Mouse (Mus musculus): Measurements from ENCODE around the gene Hist1h3e. TPM values are rescaled to one million over a fixed set of nuclear protein-coding genes. Genes with fewer than 3 reads are reported as not detected.
"Not testable (repeated sequence)": the region's sequence is repeated elsewhere in the genome, so short reads cannot be mapped to it uniquely, and the experiment has no call there.

Hist1h3e gene
- total RNA-seq, 2 experiments from 2014 or later: 77.0 to 85.3 TPM

DNA sequence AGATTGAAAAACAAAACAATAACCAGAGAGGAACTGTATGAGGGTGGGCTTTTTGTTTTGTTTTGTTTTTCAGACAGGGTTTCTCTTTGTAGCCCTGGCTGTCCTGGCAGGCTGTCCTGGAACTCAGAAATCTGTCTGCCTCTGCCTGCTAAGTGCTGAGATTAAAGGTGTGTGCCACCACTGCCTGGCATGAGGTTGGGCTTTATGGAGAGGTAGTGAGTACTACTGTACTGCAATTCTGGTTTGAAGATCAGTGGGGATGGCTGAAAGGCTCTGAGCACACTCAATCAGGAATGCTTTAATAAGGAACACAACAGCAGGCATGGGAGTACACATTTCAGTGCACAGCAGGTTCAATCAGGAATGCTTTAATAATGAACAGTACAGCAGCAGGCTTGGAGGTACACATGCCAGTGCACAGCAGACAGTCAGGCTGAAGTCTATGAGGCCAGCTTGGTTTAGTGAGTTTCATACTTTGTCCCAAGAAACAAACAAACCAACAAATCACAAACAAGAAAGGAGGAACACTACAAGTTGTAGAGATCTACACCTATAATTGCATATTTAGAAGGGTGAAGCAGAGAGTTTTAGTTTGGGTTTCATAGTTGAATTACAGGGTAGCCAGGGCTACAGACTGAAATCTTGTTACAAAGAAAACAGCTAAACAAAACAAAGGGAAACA, 21.4 kb upstream of the Hist1h3e start:
- DNase-seq (ENCODE audit: low spot score in 2 of 2): no peak

DNA sequence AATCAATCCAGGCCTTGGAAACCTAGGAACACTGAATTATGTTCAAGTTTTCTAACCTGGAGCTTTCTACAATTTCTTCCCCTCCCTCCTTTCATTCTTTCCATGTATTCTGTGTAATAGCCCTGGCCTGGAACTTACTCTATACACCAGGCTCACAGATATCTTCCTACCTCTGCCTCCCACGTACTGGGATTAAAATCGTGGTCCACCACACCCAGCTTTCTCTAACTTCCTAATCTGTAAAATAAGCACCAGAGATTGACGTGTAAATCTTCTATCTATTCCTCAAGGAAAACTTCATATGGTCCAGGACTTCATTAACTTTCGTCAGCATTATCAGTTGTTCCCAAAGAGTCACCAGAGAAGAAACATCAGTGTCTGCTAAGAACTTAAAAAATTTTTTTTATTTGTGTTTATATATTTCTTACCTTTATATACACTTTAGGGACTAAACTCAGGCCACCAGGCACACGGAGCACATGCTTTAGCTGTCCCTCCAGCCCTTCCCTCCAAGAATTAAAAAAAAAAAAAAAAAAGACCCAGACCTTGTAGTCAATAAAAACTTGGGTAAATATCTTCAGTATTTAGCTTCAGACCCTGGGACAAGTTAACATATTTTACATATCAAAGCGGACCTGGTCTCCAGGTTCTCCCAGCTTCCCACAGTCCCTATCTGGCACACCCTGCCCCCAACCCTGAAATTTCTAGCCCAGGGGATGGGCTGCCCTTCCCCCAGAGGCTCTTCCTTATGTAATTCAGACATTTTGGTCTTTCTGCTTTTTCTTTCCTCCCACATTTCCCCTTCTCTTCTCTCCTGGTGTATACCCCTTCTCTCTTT, 20.3 kb upstream of the Hist1h3e start:
- no peak for DNase-seq (ENCODE audit: low spot score in 2 of 2)

DNA sequence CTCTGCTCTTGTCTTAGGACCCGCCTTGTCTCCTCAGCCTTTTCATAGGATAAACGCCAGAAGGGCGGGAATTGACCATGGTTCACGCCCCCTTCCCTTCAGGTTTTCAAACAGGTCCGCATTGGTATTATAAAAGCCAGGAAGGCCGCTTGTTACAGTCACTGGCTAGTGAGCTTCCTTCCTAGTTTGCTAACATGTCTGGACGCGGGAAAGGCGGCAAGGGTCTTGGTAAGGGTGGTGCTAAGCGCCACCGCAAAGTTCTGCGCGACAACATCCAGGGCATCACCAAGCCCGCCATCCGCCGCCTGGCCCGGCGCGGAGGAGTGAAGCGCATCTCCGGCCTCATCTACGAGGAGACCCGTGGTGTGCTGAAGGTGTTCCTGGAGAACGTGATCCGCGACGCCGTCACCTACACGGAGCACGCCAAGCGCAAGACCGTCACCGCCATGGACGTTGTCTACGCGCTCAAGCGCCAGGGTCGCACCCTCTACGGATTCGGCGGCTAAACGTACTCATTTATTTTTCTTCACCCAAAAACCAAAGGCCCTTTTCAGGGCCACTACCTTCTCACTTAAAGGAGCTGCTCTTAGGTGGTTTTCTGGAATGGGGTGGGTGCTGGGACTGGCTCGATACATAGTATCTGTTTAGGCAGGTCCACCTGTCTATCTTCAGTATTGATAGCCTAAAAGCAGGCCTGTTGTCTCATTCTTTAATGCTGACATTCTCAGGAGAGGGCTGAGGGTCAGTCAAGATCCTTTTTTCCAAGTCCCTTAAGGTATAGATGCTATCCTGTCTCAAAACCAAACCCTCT, 19.4 kb upstream of the Hist1h3e start, which contains the start of gene Hist1h4d:
TSS of gene Hist1h4d (plus strand) at position 191 of the 811 bp plus-strand sequence.
- DNase-seq (ENCODE audit: low spot score in 2 of 2): peak; percentile 97 to 98

DNA sequence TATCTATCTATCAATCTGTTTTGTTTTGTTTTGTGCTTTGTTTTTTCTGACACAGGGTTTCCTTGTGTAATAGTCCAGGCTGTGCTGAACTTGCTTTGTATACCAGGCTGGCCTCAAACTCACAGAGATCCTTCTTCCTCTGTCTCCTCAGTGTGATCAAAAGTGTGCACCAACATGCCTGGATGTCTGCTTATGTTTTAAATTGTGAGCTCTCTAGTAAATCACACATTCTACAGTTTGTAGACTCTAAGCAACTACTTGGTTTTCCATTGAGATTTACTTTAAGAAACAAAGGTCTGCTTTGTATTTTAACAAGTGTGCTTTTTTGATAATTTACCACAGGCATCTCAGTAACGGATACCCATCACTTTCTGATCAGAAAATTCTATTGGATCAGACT, 15.7 kb upstream of the Hist1h3e start:
- DNase-seq (ENCODE audit: low spot score in 2 of 2): no peak

DNA sequence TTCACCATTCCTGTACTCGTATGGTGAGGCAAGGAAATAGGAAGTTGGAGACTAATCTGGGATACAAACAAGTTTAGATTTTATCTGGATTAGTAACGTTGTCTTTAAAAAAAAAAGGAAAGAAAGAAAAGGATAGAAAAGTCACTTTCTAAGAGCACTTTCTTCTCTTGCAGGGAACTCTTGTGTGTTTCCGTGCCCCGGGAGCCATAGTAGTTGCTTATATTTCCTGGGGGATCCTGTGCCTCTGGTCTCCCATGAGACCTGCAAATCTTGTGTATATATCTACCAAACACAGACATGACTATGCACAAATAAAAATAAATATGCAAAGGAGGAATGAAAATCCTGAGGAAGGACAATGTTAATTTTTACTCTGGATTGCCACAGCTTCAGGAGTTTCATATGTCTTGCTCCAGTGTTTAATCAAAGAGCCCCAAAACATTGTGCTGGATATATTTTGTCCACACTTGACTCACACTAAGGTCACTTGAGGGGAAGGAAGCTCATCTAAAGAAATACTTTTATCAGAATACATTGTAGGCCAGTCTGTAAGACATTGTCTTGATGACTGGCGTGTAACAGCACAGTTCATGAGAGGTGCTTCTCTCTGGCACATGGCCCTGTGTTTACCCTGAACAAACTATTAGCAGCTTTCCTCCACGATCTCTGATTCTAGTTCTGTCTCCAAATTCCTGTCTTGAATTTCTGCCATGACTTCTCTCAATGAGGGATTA, 14.9 kb upstream of the Hist1h3e start:
- DNase-seq (ENCODE audit: low spot score in 2 of 2): no peak

DNA sequence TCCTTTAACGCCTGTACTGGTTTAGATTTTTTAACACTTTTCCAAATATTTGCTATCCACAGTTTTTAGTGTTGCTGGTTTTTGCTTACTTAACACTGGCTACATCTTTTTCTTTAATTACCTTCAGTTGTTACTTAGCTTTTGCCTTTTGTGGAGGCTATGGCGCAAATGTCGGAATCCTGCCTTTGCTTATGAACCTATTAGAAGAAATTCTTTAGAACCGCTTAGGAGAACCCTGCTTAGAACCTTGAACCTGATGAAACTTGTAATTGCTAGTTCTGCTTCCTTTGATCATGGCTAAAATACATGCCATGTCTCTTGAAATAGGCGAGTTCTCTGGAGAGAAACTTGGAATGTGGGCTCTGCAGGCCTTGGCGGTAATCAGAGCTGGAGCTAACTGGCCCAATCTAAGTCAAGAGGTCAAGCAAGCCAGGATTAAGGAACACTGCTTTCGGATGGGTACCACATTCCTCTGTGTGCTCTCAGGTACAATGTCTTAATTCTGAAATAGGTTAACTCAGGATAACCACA, 14.2 kb upstream of the Hist1h3e start:
- DNase-seq (ENCODE audit: low spot score in 2 of 2): no peak

DNA sequence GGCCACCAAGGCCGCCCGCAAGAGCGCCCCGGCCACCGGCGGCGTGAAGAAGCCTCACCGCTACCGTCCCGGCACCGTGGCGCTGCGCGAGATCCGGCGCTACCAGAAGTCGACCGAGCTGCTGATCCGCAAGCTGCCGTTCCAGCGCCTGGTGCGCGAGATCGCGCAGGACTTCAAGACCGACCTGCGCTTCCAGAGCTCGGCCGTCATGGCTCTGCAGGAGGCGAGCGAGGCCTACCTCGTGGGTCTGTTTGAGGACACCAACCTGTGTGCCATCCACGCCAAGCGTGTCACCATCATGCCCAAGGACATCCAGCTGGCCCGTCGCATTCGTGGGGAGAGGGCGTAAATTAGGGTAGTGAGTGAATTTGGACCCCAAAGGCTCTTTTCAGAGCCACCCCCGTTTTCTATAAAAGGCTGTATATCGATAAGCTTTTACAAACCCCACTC, 13.7 kb upstream of the Hist1h3e start:
- not testable (repeated sequence) for DNase-seq (ENCODE audit: low spot score in 2 of 2)

DNA sequence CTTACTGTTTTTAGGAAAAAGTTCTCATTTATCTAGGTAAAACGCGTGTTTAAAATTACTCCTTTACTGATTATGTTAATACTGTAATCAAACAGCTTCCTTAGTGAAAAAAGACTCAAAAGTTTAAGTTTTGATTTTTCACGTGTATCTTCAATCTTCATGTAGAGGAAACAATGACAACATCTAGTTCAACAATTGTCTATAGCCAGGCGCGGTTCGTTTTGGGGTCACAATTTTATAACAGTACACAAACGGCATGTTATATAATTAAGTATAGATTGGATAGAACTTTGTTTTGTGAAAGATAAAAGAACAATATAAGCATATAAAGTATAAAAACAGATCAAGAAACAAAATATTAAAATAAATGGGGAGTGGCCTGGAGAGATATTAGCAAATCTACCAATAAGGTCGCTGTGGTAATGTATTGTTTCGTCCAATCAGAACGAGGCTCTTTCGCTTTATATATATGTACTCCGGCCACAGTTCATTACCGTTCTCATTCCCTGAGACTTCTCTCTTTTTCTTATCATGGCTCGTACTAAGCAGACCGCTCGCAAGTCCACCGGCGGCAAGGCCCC, 13.2 kb upstream of the Hist1h3e start, which contains the start of gene Hist1h3d:
TSS of gene Hist1h3d (plus strand) at position 493 of the 581 bp plus-strand sequence.
- DNase-seq (ENCODE audit: low spot score in 2 of 2): peak; percentile 36 to 55

DNA sequence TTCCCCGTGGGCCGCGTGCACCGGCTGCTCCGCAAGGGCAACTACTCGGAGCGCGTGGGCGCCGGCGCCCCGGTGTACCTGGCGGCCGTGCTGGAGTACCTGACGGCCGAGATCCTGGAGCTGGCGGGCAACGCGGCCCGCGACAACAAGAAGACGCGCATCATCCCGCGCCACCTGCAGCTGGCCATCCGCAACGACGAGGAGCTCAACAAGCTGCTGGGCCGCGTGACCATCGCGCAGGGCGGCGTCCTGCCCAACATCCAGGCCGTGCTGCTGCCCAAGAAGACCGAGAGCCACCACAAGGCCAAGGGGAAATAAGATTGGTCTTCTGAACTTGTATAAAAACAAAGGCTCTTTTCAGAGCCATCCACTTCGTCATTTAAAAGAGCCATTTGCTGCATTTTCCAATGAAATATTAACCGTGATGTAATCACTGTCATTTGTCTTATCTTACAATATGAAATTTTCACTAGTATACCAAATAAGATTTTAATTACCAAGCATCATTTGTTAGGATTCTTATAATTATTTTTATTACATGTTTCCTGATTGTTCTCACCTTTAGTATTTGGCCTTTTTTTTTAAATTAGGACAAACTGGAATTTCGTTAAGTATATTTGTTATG, 12.5 kb upstream of the Hist1h3e start:
- DNase-seq (ENCODE audit: low spot score in 2 of 2): not testable (repeated sequence)

DNA sequence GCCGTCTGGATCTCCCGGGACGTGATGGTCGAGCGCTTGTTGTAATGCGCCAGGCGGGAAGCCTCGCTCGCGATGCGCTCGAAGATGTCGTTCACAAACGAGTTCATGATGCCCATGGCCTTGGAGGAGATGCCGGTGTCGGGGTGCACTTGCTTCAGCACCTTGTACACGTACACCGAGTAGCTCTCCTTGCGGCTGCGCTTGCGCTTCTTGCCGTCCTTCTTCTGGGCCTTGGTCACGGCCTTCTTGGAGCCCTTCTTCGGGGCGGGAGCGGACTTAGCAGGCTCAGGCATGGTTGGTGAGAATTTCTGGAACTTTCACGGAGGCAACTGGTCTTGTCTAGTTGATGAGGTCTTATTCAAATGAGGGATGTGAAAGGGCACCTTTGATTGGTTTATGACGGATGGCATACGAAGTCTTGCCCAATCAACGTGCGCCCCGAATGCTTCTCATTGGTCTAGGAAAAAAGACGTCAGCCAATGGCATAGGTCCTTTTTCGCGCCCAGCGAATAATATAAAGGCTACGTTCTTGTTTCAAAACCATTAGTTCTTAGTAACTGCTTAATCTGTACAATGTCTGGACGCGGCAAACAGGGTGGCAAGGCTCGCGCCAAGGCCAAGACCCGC, 11.8 kb upstream of the Hist1h3e start, which contains the start of the genes Hist1h2bf and Hist1h2ad:
TSS of gene Hist1h2bf (minus strand) at position 299 of the 627 bp plus-strand sequence.
TSS of gene Hist1h2ad (plus strand) at position 484 of the 627 bp plus-strand sequence.
- DNase-seq (ENCODE audit: low spot score in 2 of 2): peak; percentile 81 to 86

DNA sequence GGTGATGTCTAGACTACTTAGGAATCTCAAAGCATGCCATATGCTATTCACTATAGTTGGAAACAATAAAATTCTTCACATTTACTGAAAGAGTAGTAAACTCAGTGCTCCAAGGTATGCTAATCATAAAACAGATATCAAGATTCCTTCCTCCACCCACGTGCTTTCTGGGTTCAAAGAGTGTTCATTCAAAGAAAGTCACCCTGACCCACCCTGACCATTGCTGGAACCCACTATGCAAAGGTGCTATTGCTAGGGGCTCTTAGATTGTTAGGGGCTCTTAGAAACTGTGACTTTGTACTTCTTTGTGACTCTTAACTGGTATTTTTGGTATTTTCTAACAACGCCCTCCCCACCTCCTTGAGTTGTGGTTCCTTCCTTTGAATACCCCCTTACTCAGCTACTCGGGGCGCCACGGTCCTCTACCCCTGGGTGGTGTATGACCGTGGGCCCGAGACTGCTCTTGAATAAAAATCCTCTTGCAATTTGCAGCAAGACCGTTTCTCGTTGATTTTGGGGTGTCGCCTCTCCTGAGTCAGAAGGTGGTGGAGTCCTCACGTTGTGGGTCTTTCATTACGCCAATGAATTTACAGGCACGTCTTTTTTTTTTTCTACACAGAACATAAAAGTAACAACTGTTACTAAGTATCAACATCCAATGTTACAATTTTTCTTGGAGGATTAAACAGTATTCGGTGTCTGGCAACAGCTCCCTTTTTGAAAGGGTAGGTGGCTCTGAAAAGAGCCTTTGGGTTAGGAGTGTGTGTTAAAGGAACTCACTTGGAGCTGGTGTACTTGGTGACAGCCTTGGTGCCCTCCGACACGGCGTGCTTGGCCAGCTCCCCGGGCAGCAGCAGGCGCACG, 11.1 kb upstream of the Hist1h3e start:
- not testable (repeated sequence) for DNase-seq (ENCODE audit: low spot score in 2 of 2)

DNA sequence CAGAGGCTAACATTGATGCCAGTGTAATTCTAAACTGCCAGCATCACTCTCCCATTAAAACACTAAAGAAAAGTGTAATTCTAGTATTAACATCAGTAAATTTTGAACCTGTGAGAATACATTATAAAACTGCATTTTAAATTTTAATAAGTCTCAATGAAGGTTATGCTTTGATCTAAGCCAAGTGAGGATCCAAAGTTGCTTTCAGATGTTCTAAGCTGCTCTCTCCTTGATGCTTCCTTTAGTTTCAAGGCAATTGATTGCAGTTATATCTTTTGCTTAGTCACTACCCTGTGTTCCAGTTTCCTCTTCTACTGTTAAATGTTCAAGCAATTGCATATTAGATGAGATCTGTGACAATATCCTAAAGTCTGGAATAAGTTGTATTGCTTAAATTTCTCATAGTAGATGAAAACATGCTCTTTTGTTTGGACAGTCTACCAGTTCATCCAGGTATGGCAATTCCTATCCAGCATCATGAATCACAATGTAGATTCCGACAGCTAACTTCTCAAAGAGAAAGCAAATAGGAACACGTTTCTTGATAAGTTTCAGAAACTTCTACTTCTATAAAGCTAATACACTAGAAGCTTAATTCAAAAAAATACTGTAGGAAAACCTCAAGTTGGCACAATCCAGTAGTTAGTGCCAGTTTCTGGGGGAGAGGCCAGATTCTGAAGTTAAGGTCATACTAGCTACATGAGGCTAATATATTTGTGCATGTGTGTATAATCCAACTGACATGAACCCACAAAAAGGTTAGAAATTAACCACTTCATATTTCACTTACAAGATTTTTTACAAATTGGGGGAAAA, 10.3 kb upstream of the Hist1h3e start:
- no peak for DNase-seq (ENCODE audit: low spot score in 2 of 2)

DNA sequence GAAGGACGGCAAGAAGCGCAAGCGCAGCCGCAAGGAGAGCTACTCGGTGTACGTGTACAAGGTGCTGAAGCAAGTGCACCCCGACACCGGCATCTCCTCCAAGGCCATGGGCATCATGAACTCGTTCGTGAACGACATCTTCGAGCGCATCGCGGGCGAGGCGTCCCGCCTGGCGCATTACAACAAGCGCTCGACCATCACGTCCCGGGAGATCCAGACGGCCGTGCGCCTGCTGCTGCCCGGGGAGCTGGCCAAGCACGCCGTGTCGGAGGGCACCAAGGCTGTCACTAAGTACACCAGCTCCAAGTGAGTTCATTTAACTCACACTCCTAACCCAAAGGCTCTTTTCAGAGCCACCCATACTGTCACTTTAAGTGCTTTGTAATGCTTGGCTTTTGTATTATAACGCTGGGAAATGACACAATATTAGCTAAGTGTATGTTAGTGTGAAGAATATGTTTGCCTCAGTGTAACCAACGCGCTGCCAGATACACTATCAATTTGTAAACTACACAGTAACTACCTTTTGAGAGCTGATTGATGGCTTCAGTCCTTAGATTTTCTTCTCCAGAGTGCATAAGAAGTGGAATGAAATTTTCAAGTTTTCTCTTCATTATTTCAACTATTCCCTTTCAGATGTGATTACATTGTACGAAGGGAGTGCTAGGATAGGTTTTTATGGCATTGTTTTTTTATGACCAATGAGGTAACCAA, 9.5 kb upstream of the Hist1h3e start:
- not testable (repeated sequence) for DNase-seq (ENCODE audit: low spot score in 2 of 2)

DNA sequence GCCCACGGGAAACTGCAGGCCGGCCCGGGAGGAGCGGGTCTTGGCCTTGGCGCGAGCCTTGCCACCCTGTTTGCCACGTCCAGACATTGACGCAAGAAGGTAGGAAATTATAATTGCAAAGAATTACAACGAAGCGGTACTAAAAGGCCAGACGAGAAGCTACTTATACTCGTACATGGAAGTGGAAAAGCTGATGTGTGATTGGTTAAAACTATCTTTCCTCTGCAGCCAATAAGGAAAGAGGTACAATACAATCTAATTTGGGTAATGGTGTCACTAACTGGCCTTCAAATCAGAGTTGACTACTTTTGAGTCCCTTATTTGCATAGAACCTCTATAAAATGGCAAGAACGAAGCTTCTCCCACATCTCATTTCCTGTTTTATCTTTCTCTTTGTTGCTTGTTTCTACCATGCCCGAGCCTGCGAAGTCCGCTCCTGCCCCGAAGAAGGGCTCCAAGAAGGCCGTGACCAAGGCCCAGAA, 8.9 kb upstream of the Hist1h3e start, which contains the start of the genes Hist1h2ae and Hist1h2bg:
TSS of gene Hist1h2ae (minus strand) at position 199 of the 482 bp plus-strand sequence.
TSS of gene Hist1h2bg (plus strand) at position 375 of the 482 bp plus-strand sequence.
- peak; percentile 61 to 72 for DNase-seq (ENCODE audit: low spot score in 2 of 2)

DNA sequence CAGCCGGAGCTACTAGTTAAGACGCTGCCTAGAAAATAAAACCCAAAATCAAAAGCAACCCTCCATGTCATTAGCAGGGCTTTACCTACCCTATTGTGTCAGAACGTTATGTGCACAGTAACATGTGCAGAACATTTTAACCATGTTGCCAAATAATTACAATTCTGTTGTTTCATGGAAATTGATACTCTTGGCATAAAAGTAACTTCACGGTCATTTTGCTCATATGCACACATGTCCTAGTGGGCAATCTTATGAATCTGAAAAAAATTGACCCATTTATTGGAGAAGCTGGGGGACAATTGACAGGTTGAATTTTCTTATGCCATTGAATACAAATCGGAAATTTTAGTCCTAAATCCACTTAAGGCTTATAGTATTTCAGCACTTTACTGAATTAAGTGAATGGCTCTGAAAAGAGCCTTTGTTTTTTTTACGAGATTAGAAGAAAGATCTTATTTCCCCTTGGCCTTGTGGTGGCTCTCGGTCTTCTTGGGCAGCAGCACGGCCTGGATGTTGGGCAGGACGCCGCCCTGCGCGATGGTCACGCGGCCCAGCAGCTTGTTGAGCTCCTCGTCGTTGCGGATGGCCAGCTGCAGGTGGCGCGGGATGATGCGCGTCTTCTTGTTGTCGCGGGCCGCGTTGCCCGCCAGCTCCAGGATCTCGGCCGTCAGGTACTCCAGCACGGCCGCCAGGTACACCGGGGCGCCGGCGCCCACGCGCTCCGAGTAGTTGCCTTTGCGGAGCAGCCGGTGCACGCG, 8.3 kb upstream of the Hist1h3e start:
- not testable (repeated sequence) for DNase-seq (ENCODE audit: low spot score in 2 of 2)

All from layer of hippocampus, postnatal 10 days (tissue).